Mouse (Mus musculus) neural tube, embryonic 15.5 days (tissue): ENCODE results near the gene Adh5. TPM values are rescaled to one million over a fixed set of nuclear protein-coding genes. Genes with fewer than 3 reads are reported as not detected.
A peak's percentile ranks its signal among the peaks of the same experiment; 100 is the strongest.

ENCODE experiments used
- ATAC-seq: fragments of 200-750 bp; cut with Nextera tagmentation; 2 replicates; pipeline ENCODE4 v1.8.0; 2017; ENCODE audit warnings: mild to moderate bottlenecking, moderate TSS enrichment, moderate library complexity; ENCODE audit not compliant: low FRiP score
- H3K27ac ChIP-seq: fragments of 300-500 bp; sonication (generic); replicated peaks from 2 replicates; pipeline ENCODE4 v1.5.1; 2015; ENCODE audit warnings: mild to moderate bottlenecking, inconsistent platforms
- H3K27me3 ChIP-seq: fragments of 300-500 bp; sonication (generic); replicated peaks from 2 replicates; pipeline ENCODE4 v1.6.1; 2015; ENCODE audit warnings: inconsistent platforms
- H3K36me3 ChIP-seq: fragments of 300-500 bp; sonication (generic); 2 replicates; pipeline ENCODE4 v1.6.1; 2015; ENCODE audit warnings: inconsistent platforms
- H3K4me1 ChIP-seq: fragments of 300-500 bp; sonication (generic); 2 replicates; pipeline ENCODE4 v1.6.1; 2015; ENCODE audit warnings: inconsistent platforms
- H3K4me2 ChIP-seq: fragments of 300-500 bp; sonication (generic); 2 replicates; pipeline ENCODE4 v1.6.1; 2015; ENCODE audit warnings: inconsistent platforms, mild to moderate bottlenecking, moderate library complexity
- H3K4me3 ChIP-seq: fragments of 300-500 bp; sonication (generic); replicated peaks from 2 replicates; pipeline ENCODE4 v1.5.1; 2015; ENCODE audit warnings: mild to moderate bottlenecking, inconsistent platforms
- H3K9ac ChIP-seq: fragments of 300-500 bp; sonication (generic); replicated peaks from 2 replicates; pipeline ENCODE4 v1.6.1; 2015; ENCODE audit warnings: mild to moderate bottlenecking, inconsistent platforms
- H3K9me3 ChIP-seq: fragments of 300-500 bp; sonication (generic); replicated peaks from 2 replicates; pipeline ENCODE4 v1.6.1; 2016; ENCODE audit warnings: inconsistent platforms
- whole genome bisulfite sequencing: fragments of 180-500 bp; shearing (Covaris S2); methylation state at CpG from one replicate; pipeline ENCODE4 v1.1.7; 2015; ENCODE audit warnings: mixed read lengths; 5-methylcytosine and 5-hydroxymethylcytosine counted together
- polyA plus RNA-seq: library from polyadenylated mRNA; unstranded; fragments of >200 nt; fragmentation: Nextera tagmentation; extraction: Ambion mirVana; gene quantifications from 2 replicates; pipeline ENCODE4 v1.2.1, GENCODE M21; 2015

Gene Adh5
- polyA plus RNA-seq, 1 experiment from 2014 or later: 179 TPM

DNA sequence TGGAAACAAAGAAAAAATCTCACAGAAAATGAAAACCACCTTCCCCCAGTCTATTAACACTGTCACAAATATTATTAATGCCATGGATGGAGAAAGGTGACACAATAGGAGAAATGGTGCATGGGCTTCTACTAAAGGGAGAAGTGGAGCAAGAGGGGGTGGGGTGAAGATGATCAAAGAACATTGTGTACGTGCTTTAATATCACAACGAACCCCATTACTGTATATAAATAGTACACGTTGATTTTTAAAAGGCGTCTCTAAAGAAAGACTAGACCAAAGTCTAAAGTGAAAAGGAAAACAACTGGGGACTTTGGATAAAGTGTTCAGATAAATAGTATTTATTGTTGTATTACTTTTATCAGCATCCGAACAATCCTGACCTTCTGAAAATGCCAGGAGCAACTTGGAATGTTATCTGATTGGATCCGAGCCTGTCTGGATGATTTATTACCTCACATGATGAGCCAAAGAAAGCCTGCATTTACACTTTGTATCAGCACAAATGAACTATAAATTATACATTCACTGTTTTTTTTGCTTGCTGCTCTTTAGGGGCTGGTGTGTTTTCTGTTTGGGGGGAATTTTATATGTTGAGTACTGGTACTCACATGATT is 12.4 kb upstream of the Adh5 start:
- H3K9ac ChIP-seq: no peak overlapping the region
- H3K27me3 ChIP-seq: no peaks in the 10 kb centered on the region
- WGBS: 80% methylated on average over 6 of the region's 6 CpGs
- no peak overlapping the region for H3K4me3 ChIP-seq
- no peak overlapping the region for H3K27ac ChIP-seq
- no peaks in the 10 kb centered on the region for H3K36me3 ChIP-seq
- H3K4me2 ChIP-seq: no peak overlapping the region
- ATAC-seq: no peak
- no peaks in the 10 kb centered on the region for H3K4me1 ChIP-seq
- H3K9me3 ChIP-seq: no peaks in the 10 kb centered on the region

DNA sequence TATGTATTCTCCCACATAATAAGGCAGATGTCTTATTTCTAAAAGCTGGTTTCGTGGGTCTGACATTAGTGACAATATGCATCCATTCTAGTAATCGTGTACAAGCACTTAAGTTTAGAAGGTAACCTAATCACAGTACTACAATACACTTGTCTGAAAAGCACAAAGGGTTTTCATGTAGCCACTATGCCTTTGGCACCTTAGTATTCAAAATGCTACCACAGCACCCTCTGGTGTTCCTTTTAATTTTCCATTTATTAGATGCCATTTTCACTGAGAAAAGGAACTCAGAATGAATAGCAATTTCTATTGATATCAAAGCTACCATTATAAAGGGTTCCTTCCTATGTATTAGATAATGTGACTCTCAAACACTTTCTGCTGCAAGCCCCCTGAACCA is 11.1 kb upstream of the Adh5 start:
- no peaks in the 10 kb centered on the region for H3K36me3 ChIP-seq
- no peak overlapping the region for H3K4me2 ChIP-seq
- no peak overlapping the region for H3K4me3 ChIP-seq
- H3K9me3 ChIP-seq: no peaks in the 10 kb centered on the region
- no peak; the same call in 1 of the 2 replicates for ATAC-seq
- H3K27ac ChIP-seq: no peak overlapping the region
- no peaks in the 10 kb centered on the region for H3K27me3 ChIP-seq
- H3K4me1 ChIP-seq: no peaks in the 10 kb centered on the region
- no peak overlapping the region for H3K9ac ChIP-seq
- WGBS: 82% methylated on average over 2 of the region's 2 CpGs

DNA sequence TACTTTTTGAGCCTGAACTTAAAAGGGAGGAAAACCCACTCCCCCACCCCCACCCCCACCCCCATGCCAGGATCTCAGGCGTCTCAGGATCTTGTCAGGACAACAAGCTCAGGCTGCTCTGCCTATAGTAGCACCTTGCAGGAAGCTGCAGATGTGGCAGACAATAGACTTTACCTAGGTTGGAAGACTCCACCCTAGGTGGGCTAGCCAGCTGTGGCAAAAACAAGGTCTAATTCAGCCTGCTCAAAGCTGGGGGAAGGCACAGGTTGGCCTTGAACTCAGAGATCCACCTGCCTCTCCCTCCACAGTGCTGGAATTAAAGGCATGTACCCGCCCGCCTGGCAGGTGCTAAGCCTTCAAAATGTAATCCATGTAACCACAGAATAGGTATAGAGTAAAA is 4.2 kb upstream of the Adh5 start:
- no peak overlapping the region for H3K4me2 ChIP-seq

GRCm38 (mm10) chr3:138442203-138442602 is 690 bp upstream of the Adh5 start:
- ATAC-seq: no peak

More for the DNA sequence above, 4.2 kb upstream of the Adh5 start:
- WGBS: 92% methylated on average over 3 of the region's 3 CpGs
- ATAC-seq: no peak
- H3K9ac ChIP-seq: no peak overlapping the region
- H3K27ac ChIP-seq: no peak overlapping the region
- H3K9me3 ChIP-seq: no peaks in the 10 kb centered on the region
- no peaks in the 10 kb centered on the region for H3K36me3 ChIP-seq
- no peaks in the 10 kb centered on the region for H3K27me3 ChIP-seq
- H3K4me3 ChIP-seq: no peak overlapping the region
- peaks cover 5% of the 10 kb centered on the region for H3K4me1 ChIP-seq

GRCm38 (mm10) chr3:138443465-138443771 is 525 bp downstream of the Adh5 start:
- Histone ChIP-seq H3K4me3 (peak overlapping the region; percentile 65), H3K36me3 (peaks cover 22% of the 10 kb centered on the region), H3K4me2 (peak overlapping the region; percentile 92), H3K9me3 (no peaks in the 10 kb centered on the region), H3K27me3 (no peaks in the 10 kb centered on the region), H3K27ac (peak overlapping the region; percentile 82), H3K4me1 (peaks cover 24% of the 10 kb centered on the region), H3K9ac (peak overlapping the region; percentile 71)
- WGBS: 6% methylated on average over 9 of the region's 9 CpGs
- peak; percentile 1; the same call in 1 of the 2 replicates for ATAC-seq

More at GRCm38 (mm10) chr3:138442203-138442602, 690 bp upstream of the Adh5 start:
- Histone ChIP-seq H3K9ac (peak overlapping the region; percentile 59), H3K27ac (peak overlapping the region; percentile 82), H3K9me3 (no peaks in the 10 kb centered on the region), H3K27me3 (no peaks in the 10 kb centered on the region), H3K4me1 (peaks cover 24% of the 10 kb centered on the region), H3K4me3 (peak overlapping the region; percentile 65), H3K4me2 (peak overlapping the region; percentile 92), H3K36me3 (peaks cover 11% of the 10 kb centered on the region)
- WGBS: under 1% methylated on average over 9 of the region's 9 CpGs

GRCm38 (mm10) chr3:138448077-138448860 is 5.4 kb downstream of the Adh5 start:
- H3K4me2 ChIP-seq: no peak overlapping the region
- no peak overlapping the region for H3K4me3 ChIP-seq
- 79% methylated on average over 12 of the region's 12 CpGs for WGBS
- H3K27ac ChIP-seq: no peak overlapping the region
- ATAC-seq: no peak
- no peaks in the 10 kb centered on the region for H3K9me3 ChIP-seq
- no peak overlapping the region for H3K9ac ChIP-seq
- no peaks in the 10 kb centered on the region for H3K27me3 ChIP-seq
- H3K36me3 ChIP-seq: peaks cover 61% of the 10 kb centered on the region
- H3K4me1 ChIP-seq: peaks cover 19% of the 10 kb centered on the region

- H3K9me3 ChIP-seq: no peaks in the 10 kb centered on the region
- no peak overlapping the region for H3K4me2 ChIP-seq
- ATAC-seq: 0 out of 2 replicates have a peak, but pooled peaks have one; percentile 9
- H3K4me1 ChIP-seq: no peaks in the 10 kb centered on the region
- H3K27ac ChIP-seq: no peak overlapping the region
- H3K9ac ChIP-seq: no peak overlapping the region
- WGBS: 93% methylated on average over 10 of the region's 10 CpGs
- H3K4me3 ChIP-seq: no peak overlapping the region
- no peaks in the 10 kb centered on the region for H3K27me3 ChIP-seq
- H3K36me3 ChIP-seq: peaks cover 84% of the 10 kb centered on the region
These were observed 9.3 kb downstream of the Adh5 start for GRCm38 (mm10) chr3:138452169-138452568.

- Histone ChIP-seq H3K4me2 (no peak overlapping the region), H3K9me3 (no peaks in the 10 kb centered on the region), H3K27me3 (no peaks in the 10 kb centered on the region), H3K4me3 (no peak overlapping the region), H3K36me3 (peaks cover 85% of the 10 kb centered on the region), H3K4me1 (no peaks in the 10 kb centered on the region), H3K9ac (no peak overlapping the region), H3K27ac (no peak overlapping the region)
- WGBS: 97% methylated on average over 1 of the region's 1 CpGs
- ATAC-seq: no peak
These were observed 11.3 kb downstream of the Adh5 start for GRCm38 (mm10) chr3:138454234-138454633.

DNA sequence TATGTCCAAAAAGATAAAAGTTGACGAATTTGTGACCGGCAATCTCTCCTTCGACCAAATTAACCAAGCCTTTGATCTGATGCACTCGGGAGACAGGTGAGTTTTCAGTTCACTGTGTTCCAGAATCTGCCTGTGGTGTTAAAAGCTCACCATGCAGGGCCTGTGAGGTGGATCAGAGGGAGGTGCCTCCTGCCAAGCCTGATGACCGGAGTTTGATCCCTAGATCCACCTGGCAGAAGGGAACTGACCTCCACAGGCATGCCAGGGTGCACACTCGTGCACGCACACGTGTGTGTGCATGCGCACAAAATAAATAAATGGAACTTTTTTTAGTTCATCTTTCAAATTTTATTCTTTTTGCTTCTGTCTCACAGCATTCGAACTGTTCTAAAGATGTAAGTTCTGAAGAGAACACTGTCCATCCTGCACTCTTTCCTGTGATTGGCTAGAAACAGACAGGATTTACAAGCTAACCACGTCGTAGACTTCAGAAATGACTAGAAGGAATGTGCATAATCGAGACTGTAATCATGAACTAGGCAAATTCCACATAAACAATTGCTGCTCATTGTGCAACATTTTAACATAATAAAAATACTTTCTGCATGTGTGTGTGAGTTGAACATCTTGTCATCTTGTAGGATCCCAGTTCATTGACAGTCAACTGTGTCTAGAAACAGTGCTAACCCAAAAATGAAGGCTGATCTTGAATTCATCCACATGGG is 12.0 kb downstream of the Adh5 start:
- ATAC-seq: no peak
- no peak overlapping the region for H3K4me2 ChIP-seq
- peaks cover 85% of the 10 kb centered on the region for H3K36me3 ChIP-seq
- no peaks in the 10 kb centered on the region for H3K27me3 ChIP-seq
- H3K9ac ChIP-seq: no peak overlapping the region
- H3K27ac ChIP-seq: no peak overlapping the region
- H3K4me3 ChIP-seq: no peak overlapping the region
- WGBS: 92% methylated on average over 13 of the region's 13 CpGs
- H3K4me1 ChIP-seq: no peaks in the 10 kb centered on the region
- no peaks in the 10 kb centered on the region for H3K9me3 ChIP-seq

DNA sequence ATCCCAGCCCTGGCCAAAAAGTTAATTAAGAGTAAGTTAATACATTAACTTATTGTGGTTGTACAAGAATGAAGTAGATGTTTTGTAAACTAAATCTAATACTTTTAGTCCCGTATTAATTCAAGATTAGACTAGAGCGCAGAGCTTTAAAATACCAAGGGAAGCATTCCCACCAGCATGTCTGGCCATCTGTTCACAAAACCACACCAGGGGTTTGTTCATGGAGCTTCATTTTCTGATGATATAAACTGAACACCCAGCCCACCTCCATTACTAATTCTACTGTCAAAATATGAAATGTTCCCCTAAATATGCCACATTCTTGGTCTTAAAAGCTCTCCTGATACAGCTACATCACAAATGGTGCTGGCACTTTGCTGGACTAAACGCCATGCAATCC is 15.5 kb downstream of the Adh5 start:
- WGBS: 92% methylated on average over 3 of the region's 3 CpGs
- no peak for ATAC-seq
- Histone ChIP-seq H3K9me3 (no peaks in the 10 kb centered on the region), H3K9ac (no peak overlapping the region), H3K36me3 (peaks cover 81% of the 10 kb centered on the region), H3K27me3 (no peaks in the 10 kb centered on the region), H3K4me2 (no peak overlapping the region), H3K27ac (no peak overlapping the region), H3K4me3 (no peak overlapping the region), H3K4me1 (no peaks in the 10 kb centered on the region)

GRCm38 (mm10) chr3:138460260-138460659 is 17.4 kb downstream of the Adh5 start:
- Histone ChIP-seq H3K4me3 (no peak overlapping the region), H3K4me1 (no peaks in the 10 kb centered on the region), H3K36me3 (peaks cover 74% of the 10 kb centered on the region), H3K9ac (no peak overlapping the region), H3K9me3 (no peaks in the 10 kb centered on the region), H3K4me2 (no peak overlapping the region), H3K27ac (no peak overlapping the region), H3K27me3 (no peaks in the 10 kb centered on the region)
- 72% methylated on average over 13 of the region's 13 CpGs for WGBS
- ATAC-seq: no peak

GRCm38 (mm10) chr3:138461832-138462231 is 18.9 kb downstream of the Adh5 start:
- no peak overlapping the region for H3K4me3 ChIP-seq
- no peak overlapping the region for H3K9ac ChIP-seq
- H3K27me3 ChIP-seq: no peaks in the 10 kb centered on the region
- H3K4me1 ChIP-seq: no peaks in the 10 kb centered on the region
- 82% methylated on average over 3 of the region's 3 CpGs for WGBS
- H3K9me3 ChIP-seq: no peaks in the 10 kb centered on the region
- no peak overlapping the region for H3K4me2 ChIP-seq
- H3K27ac ChIP-seq: no peak overlapping the region
- no peak for ATAC-seq
- H3K36me3 ChIP-seq: peaks cover 71% of the 10 kb centered on the region
